Mouse (Mus musculus) adrenal gland, postnatal 10 days (tissue): ENCODE measurements around the gene Bpifb9b. TPM values are rescaled to one million over a fixed set of nuclear protein-coding genes. Genes with fewer than 3 reads are reported as not detected.
"Not testable (repeated sequence)": the region's sequence is repeated elsewhere in the genome, so short reads cannot be mapped to it uniquely, and the experiment has no call there.

Source experiments
- DNase-seq: peaks from one replicate; pipeline ENCODE4 v3.0.0; 2021; ENCODE audit warnings: mixed read lengths
- long read RNA-seq, 2 experiments: library from polyadenylated mRNA; stranded (forward); transcript quantifications; one replicate each; pipeline ENCODE4 v2.0.0; 2021
- total RNA-seq, 2 experiments: library from RNA; stranded (reverse); gene quantifications; 2 replicates each; pipeline ENCODE4 v1.2.3; 2021

The Bpifb9b gene
- not detected for total RNA-seq
- long read RNA-seq, experiment 1 = 0 reads
- long read RNA-seq, experiment 2 = 0 reads

- not testable (repeated sequence) for DNase-seq
These were observed at the start of gene Bpifb9b for GRCm38 (mm10) chr2:154306927-154307326. Gene Bpifb9b (plus strand): TSS chr2:154307227.

GRCm38 (mm10) chr2:154257554-154257953 lies 49.5 kb upstream of the Bpifb9b start, which contains the start of gene Bpifb9a:
Gene Bpifb9a (plus strand): TSS chr2:154257854.
- DNase-seq = not testable (repeated sequence)

GRCm38 (mm10) chr2:154264397-154264796 lies 42.6 kb upstream of the Bpifb9b start:
- not testable (repeated sequence) for DNase-seq

GRCm38 (mm10) chr2:154291866-154292265 lies 15.2 kb upstream of the Bpifb9b start:
- peak; percentile 25 for DNase-seq

GRCm38 (mm10) chr2:154292833-154293232 lies 14.2 kb upstream of the Bpifb9b start:
- no peak for DNase-seq

GRCm38 (mm10) chr2:154294746-154295145 lies 12.3 kb upstream of the Bpifb9b start:
- peak; percentile 67 for DNase-seq

- peak; percentile 87 for DNase-seq
These were observed 6.5 kb upstream of the Bpifb9b start for GRCm38 (mm10) chr2:154300496-154300895.

- no peak for DNase-seq
These were observed 5.3 kb upstream of the Bpifb9b start for GRCm38 (mm10) chr2:154301763-154302162.

- DNase-seq = not testable (repeated sequence)
These were observed 2.4 kb upstream of the Bpifb9b start for GRCm38 (mm10) chr2:154304604-154305003.

GRCm38 (mm10) chr2:154313771-154314170 lies 6.7 kb downstream of the Bpifb9b start:
- not testable (repeated sequence) for DNase-seq

- DNase-seq = no peak
These were observed 19.8 kb downstream of the Bpifb9b start for GRCm38 (mm10) chr2:154326852-154327251.

GRCm38 (mm10) chr2:154335572-154335971 lies 28.5 kb downstream of the Bpifb9b start:
- no peak for DNase-seq

- no peak for DNase-seq
These were observed 31.1 kb downstream of the Bpifb9b start for GRCm38 (mm10) chr2:154338161-154338560.

- no peak for DNase-seq
These were observed 32.3 kb downstream of the Bpifb9b start for GRCm38 (mm10) chr2:154339356-154339755.

GRCm38 (mm10) chr2:154348152-154348551 lies 41.1 kb downstream of the Bpifb9b start:
- DNase-seq = no peak

GRCm38 (mm10) chr2:154354000-154354425 lies 47.0 kb downstream of the Bpifb9b start:
- not testable (repeated sequence) for DNase-seq

- DNase-seq = no peak
These were observed 60.5 kb downstream of the Bpifb9b start for GRCm38 (mm10) chr2:154367510-154367909.

Other genes with a start within 250 kb of the Bpifb9b start
- not detected for gene Bpifa3, start 176.9 kb upstream of the Bpifb9b start, total RNA-seq
- gene Bpifa1, start 164.3 kb upstream of the Bpifb9b start, total RNA-seq = not detected
- not detected for gene Bpifa5, start 144.6 kb upstream of the Bpifb9b start, total RNA-seq
- gene Bpifb1, start 116.4 kb upstream of the Bpifb9b start, total RNA-seq = not detected
- under 1 TPM in 1 of 2 experiments, not detected in 1; 0.18 TPM for gene Bpifb5, start 83.5 kb upstream of the Bpifb9b start, total RNA-seq
- gene Bpifb9a, start 49.4 kb upstream of the Bpifb9b start, total RNA-seq = not detected
- 10 to 100 TPM; 14.4 to 19.7 TPM for gene Cdk5rap1, start 65.8 kb downstream of the Bpifb9b start, total RNA-seq
- 10 to 100 TPM; 29.0 to 31.9 TPM for gene Snta1, start 100.9 kb downstream of the Bpifb9b start, total RNA-seq
- 10 to 100 TPM; 23.9 to 35.6 TPM for gene Cbfa2t2, start 129.3 kb downstream of the Bpifb9b start, total RNA-seq
- gene 1700003F12Rik, start 239.9 kb downstream of the Bpifb9b start, total RNA-seq = under 1 TPM; 0.61 to 0.81 TPM
- gene Actl10, start 244.5 kb downstream of the Bpifb9b start, total RNA-seq = not detected